Mouse (Mus musculus) WW6 (cell line): Measurements from ENCODE around the gene Plekho2.

Experiments
- DNase-seq: peaks from one replicate; pipeline ENCODE4 v3.0.0-alpha.2; 2013; ENCODE audit warnings: low read depth, low spot score

Gene Plekho2

DNA sequence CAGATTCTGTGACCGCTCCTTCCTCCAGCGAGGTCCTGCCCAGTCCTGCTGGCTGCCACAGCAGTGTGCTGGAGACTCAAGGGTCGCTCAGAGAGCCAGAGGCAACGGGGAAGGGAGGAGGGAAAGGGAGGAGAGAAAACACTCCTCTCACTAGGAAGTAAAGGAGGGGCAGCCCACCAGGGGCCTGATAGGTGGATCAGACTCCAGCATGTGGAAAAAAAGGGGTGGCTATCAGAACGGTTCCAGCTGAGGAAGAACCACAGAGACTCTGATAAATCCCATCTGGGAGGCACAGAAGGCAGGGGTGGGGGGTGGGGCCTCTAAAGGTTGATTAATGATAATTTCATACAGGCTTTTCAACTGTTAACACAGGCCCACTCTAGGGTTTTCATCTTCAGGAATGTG is 24.8 kb downstream of the Plekho2 start:
- no peak for DNase-seq

DNA sequence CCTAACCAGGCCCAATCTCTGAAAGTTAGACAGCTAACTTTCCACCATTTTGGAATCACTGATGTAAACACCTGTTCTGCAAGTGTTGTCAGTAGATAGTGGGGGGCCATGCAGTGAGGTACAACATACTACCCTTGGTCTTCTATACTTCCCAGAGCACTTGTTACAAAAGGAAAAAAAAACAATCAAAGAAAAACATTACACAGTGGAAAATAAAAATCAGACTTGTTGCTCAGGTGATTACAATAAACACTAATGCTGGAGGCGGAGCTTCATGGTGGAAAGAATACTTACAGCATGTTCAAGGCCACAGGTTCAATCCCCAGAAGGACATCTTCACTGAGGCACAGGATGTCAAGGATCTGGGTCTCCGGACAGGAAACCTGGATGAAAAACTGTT is 27.1 kb downstream of the Plekho2 start:
- no peak for DNase-seq

DNA sequence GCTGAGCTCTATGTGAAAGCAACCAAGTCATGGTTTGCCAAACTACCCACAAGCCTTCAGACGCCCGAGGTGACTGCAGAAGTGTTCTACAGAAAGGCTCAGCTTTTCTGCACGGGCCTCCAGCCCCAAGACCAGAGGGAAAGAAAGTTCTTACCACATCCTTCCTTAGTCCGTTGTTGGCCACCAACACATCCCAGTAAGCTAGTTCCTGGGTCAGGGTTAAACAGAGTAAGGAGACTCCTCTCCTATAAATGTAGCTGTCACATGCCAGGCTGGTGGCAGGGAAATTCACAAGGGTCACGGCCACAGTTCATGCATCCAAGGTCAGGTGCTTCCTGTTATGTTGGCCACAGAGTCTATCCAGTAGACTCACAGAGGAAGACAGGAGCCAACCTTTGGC is 27.7 kb downstream of the Plekho2 start:
- DNase-seq, result no peak

DNA sequence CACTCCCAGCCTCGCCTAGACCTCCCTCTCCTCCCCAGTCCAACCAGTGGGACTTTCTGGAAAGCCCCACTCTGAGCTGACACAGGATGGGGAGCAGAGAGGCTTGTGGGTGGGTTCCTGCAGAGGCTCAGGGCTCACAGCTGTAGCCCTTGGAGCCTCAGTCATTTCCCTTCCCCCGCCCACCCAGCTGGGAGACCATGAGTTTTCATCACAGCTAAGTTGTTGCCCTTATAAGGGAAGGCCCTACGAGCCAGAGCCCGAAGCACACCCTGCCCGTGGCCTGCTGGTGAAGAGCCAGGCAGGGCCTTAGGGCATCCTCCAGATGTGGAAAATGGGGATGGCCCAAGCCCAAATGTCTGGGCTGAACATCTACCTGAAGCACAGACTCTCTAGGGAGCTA is 28.8 kb downstream of the Plekho2 start:
- DNase-seq, result no peak

DNA sequence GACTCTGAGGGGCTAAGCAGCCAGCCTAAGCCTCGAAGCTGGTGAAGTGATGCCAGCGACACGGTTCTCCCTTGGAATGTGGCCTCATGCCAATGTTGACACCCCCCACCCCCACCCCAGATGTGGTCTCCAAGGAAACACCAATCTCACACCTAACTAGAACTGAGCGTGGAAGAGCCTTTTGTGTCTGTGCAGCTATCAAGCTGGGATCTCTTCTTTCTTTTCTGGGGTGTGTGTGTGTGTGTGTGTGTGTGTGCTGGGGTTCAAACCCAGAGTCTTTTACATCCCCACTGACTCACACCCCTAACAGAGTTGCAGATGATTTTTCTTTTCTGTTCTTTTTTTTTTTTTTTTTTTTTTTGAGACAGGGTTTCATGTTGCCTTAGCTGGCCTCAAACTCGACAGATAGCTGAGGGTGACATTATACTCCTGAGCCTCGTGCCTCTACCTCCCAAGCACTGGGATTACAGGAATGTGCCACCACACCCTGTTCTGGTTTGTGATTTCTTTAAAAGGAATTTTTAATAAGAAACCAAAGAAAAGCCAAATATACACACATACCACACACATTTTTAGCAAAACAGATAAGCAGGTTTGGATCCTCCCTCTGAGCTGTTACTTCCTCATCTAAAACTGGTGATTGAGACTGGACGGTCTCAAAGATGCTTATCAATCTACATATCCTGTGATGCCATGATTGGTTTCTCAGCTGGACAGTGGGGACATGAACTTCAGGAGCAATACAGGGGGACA is 29.6 kb downstream of the Plekho2 start:
- DNase-seq, result no peak

DNA sequence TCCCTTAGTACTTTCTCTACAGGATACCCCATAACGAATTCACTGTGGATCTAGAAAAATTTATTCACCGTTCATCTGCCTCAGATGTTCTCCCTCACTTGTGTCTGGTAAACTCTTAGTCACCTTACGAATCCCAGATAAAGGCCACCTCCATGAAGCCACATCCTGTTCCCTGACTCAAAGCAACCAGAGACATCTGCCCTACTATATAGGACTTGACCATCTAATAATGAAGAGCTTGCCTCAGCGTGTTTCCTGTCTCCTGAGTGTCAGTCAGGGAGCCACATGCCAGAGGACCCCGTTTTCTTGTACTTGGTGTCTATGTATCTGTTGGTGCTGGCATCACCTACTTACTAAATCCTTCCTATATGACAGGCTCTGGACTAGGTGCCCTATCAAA is 30.2 kb downstream of the Plekho2 start:
- DNase-seq, result no peak

DNA sequence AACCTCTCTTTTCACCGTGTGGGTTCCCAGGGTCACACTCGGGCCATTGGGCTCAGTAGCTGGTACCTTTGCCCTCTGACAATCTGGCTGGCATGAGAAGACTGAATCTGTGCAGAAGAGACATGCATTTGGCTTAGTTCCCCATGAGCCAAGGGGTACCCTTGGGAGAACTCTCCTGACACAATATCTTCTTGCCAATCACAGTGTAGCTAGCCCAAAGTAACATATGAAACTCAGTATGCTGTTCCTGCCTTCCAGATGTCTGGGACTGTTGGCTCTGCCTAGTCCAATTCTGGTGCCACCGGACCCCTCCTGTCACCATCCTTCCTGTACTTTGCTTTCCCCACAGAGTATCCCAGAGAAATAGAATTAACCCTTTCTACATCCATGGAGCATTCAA is 30.7 kb downstream of the Plekho2 start:
- no peak for DNase-seq

DNA sequence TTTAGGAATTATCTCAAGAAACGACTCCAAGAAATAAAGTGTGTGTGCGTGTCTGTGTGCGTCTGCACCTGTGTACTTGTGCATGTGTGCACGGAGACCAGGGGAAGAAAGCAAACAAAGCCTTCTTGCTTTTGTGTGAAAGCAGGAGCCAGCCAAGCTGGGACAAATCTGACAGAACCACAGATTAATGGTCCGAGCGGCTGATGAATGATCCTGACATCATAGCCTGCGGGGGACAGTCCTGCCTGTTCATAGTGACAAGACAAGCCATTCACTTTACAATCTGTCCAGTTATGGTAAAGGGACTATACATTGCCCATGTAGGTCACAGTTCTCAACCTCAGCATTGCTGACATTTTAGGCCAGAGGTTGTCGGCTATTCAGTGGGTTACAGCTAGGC is 31.5 kb downstream of the Plekho2 start:
- no peak for DNase-seq

DNA sequence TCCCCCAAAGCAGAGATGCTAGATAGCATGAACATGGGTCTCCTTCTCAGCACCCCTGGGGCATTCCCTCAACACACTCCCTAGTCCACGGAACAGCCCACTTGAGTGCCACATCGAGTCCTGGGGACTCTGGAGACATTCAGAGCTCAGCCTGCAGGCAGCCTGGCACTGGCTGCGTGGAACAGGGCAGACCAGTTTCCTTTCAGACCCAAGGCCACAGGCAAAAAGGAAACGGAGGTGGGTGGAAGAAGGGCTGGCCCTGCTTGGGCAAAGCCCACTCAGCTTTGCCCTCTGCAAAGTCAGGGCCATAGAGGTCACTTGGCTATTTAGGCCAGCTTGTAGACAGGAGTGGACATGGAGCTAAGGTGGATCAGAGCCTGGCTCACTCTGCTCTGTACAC is 32.0 kb downstream of the Plekho2 start:
- no peak for DNase-seq

DNA sequence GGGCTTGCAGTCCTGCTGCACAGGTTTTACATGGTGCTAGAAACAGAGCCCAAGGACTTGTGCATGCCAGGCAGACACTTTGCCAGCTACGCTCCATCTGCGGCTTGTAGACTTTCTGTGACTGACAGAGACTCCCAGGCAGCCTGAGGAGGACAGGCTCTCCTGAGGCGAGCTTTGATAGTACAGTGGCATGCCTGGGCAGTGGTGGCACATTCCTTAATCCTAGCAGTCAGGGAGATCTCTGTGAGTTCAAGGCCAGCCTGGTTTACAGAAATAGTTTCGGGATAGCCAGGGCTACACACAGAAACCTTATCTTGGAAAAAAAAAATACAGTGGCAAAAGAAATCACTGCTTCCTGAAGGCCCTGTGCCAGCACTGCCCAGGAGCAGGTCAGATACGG is 32.7 kb downstream of the Plekho2 start:
- DNase-seq, result no peak

DNA sequence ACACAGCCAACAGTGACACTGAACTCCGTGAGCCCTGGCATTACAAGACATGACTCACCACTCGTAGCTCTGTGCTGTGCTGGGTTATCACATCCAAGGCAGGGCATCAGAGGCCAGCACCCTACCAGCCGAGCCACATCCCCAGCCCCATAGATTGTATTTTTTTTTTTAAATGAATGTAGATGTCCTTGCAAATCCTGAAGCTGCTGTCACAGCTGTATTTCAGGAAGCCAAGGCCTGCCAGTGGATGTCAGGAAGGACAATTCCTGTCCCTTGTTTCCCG is 33.5 kb downstream of the Plekho2 start:
- DNase-seq, result no peak

DNA sequence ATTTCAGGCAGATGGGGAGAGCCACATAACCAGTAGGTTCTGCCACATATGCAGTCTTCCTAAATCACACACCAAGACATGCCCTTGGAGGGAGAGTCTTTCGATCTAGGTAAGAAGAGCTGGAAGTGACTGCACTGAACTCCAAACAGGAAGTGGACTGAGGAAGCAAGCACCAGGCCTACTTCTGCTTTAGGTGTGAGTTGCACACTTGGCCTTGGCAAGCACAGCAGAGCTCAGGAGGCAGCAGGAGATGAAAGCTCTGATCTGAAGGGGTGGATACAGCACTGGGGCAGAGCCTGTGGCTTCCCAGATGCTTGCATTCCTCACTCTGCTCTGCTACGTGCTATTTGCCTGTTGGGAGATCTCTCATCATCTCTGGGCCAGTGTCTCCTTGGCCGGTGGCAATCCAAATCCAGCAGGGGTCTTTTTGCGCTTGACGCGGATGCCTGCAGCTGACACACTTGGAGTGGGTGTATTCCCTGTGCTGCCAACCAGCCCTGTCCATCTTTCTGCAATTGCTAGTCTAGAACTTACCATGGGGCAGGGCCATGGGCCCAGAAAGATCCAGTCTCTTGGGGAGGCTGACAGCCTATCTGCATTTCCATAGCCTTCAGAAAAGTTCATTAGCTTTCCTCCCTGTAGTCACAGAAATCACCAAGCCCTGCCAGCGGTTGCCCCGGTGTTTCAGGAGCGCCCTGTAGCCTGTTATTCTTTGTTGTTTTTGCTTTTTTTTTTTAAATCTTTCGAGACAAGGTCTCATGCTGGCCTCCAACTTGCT is 34.0 kb downstream of the Plekho2 start:
- no peak for DNase-seq

DNA sequence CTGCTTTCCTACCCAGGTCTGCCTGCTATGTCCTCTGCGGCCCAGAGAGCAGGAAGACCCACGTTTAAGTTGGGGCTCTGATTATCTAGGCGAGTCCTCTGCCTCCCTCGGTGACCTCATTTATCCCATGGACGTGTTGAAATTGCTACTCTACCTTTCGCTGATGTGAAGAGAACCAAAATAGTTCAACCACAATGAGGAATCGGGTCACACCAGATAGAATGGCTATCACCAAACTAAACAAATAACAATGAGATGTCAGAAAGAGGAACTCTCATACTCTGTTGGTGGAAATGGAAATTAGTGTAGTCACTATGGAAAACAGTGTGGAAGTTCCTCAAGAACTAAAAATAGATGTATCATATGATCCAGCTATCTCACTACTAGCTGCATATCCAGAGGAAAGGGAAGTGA is 37.7 kb downstream of the Plekho2 start:
- no peak for DNase-seq

DNA sequence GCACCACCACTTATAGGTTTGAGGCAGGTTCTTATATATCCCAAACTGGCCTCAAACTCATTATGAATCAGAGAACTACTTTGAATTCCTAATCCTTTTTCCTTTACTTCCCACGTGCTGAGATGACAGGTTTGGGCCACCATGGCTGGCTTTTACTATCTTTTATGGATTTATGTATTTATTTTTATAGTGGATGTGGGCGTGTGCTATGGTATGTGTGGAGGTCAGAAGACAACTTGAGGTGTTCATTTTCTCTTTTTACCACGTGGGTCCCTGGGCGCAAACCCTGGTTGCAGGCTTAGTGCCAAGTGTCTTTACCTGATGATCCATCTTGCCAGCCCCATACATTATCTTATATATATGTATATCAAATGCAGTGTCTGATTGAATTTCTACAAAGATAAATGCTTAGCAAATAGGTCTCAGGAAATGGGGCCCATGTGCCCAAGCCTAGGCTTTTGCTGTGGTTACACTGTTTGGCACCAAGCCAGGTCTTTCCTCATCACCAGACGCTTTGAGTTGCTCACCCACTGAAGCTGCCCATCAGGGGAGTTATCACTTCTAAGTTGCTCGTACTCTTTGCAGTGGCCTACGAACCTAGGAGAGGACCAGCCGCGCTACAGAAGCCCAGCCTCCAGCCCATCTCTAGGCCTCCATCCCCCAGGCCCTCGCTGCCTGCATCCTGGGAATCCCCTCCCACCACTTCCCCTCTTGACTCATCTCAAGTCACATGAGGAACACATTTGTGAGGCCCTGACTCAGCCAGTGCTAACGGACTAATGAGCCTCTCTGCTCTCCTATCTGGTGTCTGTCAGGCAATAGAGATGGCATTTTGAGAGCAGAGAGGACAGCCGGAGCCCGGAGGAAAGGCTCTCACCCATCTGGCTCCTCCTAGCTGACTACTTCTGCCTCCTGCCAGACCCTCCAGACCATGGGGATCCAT is 38.4 kb downstream of the Plekho2 start:
- no peak for DNase-seq

DNA sequence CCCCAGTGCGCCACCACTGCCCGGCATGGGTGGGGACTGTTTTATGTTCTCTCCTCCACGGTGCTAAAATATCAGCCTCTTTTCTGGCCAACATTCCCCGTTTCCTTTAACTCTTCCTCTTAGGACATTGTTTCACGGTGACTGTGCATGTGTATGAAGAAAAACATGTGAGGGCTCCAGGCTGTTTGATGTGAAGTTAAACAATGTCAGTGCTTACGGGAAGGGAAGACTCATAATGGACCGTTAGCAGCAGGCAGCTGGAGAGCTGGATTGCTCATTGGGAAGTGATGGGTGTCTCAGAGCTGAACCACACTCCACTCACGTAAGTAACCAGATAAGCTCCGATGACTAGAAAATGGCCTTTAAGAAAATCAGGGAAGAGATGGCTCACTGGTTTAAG is 40.1 kb downstream of the Plekho2 start:
- no peak for DNase-seq

DNA sequence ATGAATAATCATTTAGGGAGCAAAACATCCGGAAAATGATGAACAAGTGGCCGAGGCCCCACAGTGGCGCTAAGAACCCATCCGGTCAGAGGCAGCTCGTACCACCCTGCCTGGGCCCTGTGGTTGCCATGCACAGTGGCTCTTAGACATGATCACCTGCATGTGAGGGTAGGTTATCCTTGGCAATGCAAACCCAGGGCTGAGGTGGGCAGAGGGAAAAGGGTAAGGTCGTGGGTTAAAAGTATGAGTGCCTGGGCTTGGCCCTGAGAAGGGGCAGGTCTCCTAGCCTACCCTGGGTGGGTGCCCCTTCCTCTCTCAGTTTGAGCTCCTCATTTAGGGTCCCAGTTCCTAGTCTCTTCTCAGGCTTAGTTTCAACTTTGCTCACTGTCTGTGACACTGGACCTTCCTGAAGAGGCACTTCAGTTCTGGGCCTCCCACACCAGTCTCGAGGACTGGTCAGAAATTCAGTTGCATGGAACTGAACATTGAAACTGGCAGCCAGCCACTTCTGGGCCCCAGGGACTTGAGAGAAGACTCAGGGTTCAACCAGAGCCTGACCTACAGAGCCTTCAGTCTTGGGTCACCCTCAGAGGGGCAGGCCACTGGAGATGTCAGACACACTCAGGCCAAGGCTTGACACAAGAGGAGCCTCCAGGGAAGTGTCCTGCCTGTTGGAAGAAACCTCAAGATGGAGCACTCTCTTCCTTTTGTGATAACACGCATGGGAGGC is 41.8 kb downstream of the Plekho2 start:
- DNase-seq, result no peak

DNA sequence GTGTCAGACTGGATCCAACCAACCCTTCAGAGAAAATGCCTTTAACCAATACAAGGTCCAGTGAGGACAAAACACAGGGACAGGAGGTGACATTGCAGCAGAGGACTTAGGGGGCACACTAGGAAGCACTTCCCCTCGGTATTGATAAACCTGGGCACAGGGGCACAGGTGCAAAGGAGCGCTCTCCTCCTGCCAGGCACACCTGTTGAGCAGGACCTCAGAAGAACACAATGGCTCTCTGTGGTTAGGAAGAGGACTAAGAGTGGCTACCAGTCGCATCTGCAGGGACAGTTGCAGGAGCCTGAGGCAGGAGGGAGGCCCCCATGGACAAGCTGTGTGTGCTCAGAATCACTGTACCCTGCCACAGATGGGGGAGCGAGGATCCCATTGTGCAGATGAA is 43.3 kb downstream of the Plekho2 start:
- DNase-seq, result no peak

DNA sequence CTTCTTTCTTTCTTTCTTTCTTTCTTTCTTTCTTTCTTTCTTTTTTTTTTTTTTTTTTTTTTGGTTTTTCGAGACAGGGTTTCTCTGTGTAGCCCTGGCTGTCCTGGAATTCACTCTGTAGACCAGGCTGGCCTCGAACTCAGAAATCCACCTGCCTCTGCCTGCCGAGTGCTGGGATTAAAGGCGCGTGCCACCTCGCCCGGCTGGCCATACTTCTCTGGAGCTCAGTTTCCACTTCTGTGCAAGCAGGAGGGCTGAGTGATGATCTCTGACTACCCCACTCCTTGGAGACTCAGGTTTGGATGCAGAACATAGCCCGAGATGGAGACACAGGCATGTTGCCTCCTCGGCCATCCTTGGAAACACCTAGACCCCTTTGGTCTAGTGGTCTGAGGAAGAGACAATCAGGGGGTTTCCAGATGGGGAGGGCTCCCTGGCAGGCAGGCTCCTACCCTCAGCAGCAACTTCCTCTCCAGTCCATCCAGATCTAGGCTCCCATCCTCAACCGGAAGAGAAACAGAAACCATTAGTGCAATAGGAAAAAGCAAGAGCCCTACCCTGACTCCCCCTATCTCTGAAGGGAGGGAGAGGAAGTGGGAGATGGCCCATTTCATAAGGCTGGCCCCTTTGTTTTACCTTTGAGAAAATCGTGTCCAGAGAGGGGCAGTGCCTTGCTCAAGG is 43.9 kb downstream of the Plekho2 start:
- DNase-seq, result no peak

DNA sequence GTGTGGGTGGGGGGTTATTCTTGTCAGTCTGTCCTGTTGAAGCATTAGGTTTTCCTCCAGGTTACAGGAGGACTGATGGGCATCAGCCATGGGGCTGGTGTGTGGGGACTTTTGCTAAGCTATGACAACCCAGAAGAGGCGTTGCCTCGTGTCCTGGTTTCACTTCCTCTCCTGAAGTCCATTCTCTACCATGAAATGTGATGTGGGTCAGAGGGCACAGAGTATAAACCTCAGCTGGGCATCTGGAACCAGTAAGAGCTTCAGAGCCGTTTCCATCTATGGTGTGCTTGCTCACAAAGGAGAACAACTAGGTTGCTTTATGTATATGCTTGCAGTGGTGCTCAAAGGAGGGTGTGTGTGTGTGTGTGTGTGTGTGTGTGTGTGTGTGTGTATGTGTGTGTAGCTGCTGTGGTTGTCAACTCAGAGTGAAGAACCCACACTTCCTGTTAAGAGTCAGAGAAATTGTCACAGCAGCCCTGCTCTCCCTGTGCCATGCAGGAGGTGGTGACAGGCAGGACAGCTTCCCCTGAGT is 44.6 kb downstream of the Plekho2 start:
- DNase-seq, result no peak

DNA sequence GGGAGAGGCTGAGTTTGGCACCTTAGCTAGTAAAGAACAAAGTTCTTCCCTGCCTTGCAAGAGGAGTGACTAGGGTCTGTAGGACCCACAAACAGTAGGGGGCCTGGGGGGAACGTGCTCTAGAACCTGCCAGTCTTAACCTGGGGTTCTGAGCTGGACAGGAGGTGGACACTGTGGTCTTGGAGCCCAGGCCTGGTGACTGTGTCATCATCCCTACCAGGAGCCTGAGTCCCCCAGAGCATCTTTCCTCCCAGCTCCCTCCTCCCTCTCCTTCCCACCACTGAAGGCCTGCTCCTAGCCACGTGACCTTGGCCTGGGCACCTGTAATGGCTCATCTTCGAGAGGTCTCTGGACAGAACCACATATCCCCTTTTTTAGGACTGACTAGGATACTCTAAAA is 45.7 kb downstream of the Plekho2 start:
- DNase-seq, result no peak

DNA sequence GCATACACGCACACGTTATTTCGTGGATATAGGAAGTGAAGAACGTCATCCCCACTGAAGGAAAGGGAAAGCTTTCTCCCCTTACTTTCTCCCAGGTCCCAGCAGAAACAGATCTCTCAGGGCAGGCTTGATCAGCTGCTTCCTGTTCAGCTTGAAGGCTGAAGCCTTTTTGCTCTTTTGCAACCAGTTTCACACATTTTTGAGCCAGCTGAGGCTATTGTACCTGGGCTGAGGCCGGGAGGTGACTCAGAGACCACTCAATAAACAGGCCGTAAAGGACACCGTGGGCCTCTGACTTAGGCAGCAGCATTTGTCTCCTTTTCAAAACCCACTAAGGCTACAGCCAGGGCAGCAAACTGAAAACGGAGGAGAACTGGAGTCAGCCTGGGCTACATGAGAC is 46.9 kb downstream of the Plekho2 start:
- DNase-seq, result no peak
